Comparison of ENCODE assay signal across 9 mouse cellular contexts in genomic region chr14:48169970-48170369, GRCm38 (mm10). TPM values are rescaled to one million over a fixed set of nuclear protein-coding genes. Genes with fewer than 3 reads are reported as not detected.
DNase-seq lines count a peak whose midpoint lies in the region; ATAC-seq and TF ChIP-seq lines count a peak whose summit lies in the region.
"Had no signal": no experiment of that assay in that cellular context is flagged by ENCODE, and none has a peak within 500 bp of the region (broad histone marks: within the 10 kb centered on the region; RNA-seq: fewer than 3 reads in every experiment).

No protein-coding gene starts in this region.

- no peaks in the 10 kb centered on the region for H3K9me3 ChIP-seq in midbrain, embryonic 11.5 days (ENCODE audit: control insufficient read depth, low read length)
- H3K9me3 ChIP-seq in midbrain, embryonic 15.5 days: no peaks in the 10 kb centered on the region
- no peaks in the 10 kb centered on the region for H3K9me3 ChIP-seq in hindbrain, postnatal 0 days (ENCODE audit: low read length)
- H3K9me3 ChIP-seq in midbrain, embryonic 14.5 days (ENCODE audit: control insufficient read depth, low read length): no peaks in the 10 kb centered on the region

- no peak for DNase-seq in frontal cortex, postnatal 25 days (ENCODE audit: low spot score in 2 of 2)
- DNase-seq in midbrain, embryonic 11.5 days (ENCODE audit: low spot score, missing footprints): peak; percentile 93
- peak; percentile 44 for DNase-seq in cerebellum, adult 8-10 months
- peak; percentile 78 for DNase-seq in hindbrain, postnatal 0 days (ENCODE audit: low spot score)
- peak; percentile 74 for DNase-seq in midbrain, embryonic 14.5 days
- no peak for DNase-seq in spleen, postnatal 4 days (ENCODE audit: low spot score in 2 of 2)

- no peaks in the 10 kb centered on the region; the same call in 1 of the 2 replicates for H3K36me3 ChIP-seq in midbrain, embryonic 11.5 days (ENCODE audit: control insufficient read depth, insufficient read depth, low read length)
- H3K36me3 ChIP-seq in midbrain, embryonic 15.5 days (replicated peaks): no peaks in the 10 kb centered on the region
- H3K36me3 ChIP-seq in hindbrain, postnatal 0 days (ENCODE audit: insufficient read depth, low read length): no peaks in the 10 kb centered on the region
- no peaks in the 10 kb centered on the region for H3K36me3 ChIP-seq in midbrain, embryonic 14.5 days (ENCODE audit: control insufficient read depth, insufficient read depth, low read length)

- no peak overlapping the region for H3K27ac ChIP-seq in midbrain, embryonic 11.5 days (ENCODE audit: low read depth, low read length)
- H3K27ac ChIP-seq in midbrain, embryonic 15.5 days: no peak overlapping the region
- no peak overlapping the region for H3K27ac ChIP-seq in hindbrain, postnatal 0 days
- no peak overlapping the region for H3K27ac ChIP-seq in midbrain, embryonic 14.5 days (replicated peaks; ENCODE audit: low read depth, low read length)

- peaks cover 13% of the 10 kb centered on the region for H3K4me1 ChIP-seq in midbrain, embryonic 11.5 days (ENCODE audit: control insufficient read depth, insufficient read depth, low read length)
- H3K4me1 ChIP-seq in midbrain, embryonic 15.5 days: peaks cover 17% of the 10 kb centered on the region
- H3K4me1 ChIP-seq in hindbrain, postnatal 0 days (ENCODE audit: insufficient read depth, low read length): peaks cover 3% of the 10 kb centered on the region; the same call in 1 of the 2 replicates
- peaks cover 16% of the 10 kb centered on the region for H3K4me1 ChIP-seq in midbrain, embryonic 14.5 days (ENCODE audit: control insufficient read depth, insufficient read depth, low read length)

- H3K9ac ChIP-seq in midbrain, embryonic 11.5 days (ENCODE audit: low read length): no peak overlapping the region
- no peak overlapping the region for H3K9ac ChIP-seq in midbrain, embryonic 15.5 days
- no peak overlapping the region for H3K9ac ChIP-seq in hindbrain, postnatal 0 days (replicated peaks; ENCODE audit: low read length)
- H3K9ac ChIP-seq in midbrain, embryonic 14.5 days (replicated peaks; ENCODE audit: low read length): no peak overlapping the region

- peak; percentile 73; the same call in 1 of the 2 replicates for ATAC-seq in frontal cortex, adult (ENCODE audit: low TSS enrichment)
- peak; percentile 33; the same call in 1 of the 2 replicates for ATAC-seq in midbrain, embryonic 11.5 days (ENCODE audit: low FRiP score)
- no peak for ATAC-seq in midbrain, embryonic 15.5 days (replicated peaks)
- ATAC-seq in hindbrain, postnatal 0 days: 0 out of 2 replicates have a peak, but pooled peaks have one; percentile 57
- no peak for ATAC-seq in midbrain, embryonic 14.5 days (ENCODE audit: low FRiP score, low TSS enrichment)

- H3K27me3 ChIP-seq in midbrain, embryonic 11.5 days (ENCODE audit: control insufficient read depth, insufficient read depth, low read length): no peaks in the 10 kb centered on the region
- no peaks in the 10 kb centered on the region for H3K27me3 ChIP-seq in midbrain, embryonic 15.5 days (replicated peaks)
- H3K27me3 ChIP-seq in hindbrain, postnatal 0 days (ENCODE audit: insufficient read depth, low read length): no peaks in the 10 kb centered on the region
- no peaks in the 10 kb centered on the region for H3K27me3 ChIP-seq in midbrain, embryonic 14.5 days (ENCODE audit: control insufficient read depth, insufficient read depth, low read length)

- 54% methylated on average over 7 of the region's 7 CpGs for WGBS in midbrain, embryonic 11.5 days
- 53% methylated on average over 7 of the region's 7 CpGs for WGBS in midbrain, embryonic 15.5 days
- 48% methylated on average over 7 of the region's 7 CpGs for WGBS in hindbrain, postnatal 0 days
- 44% methylated on average over 7 of the region's 7 CpGs for WGBS in midbrain, embryonic 14.5 days

- H3K4me3 ChIP-seq in midbrain, embryonic 11.5 days (ENCODE audit: low read depth, low read length): no peak overlapping the region
- no peak overlapping the region for H3K4me3 ChIP-seq in midbrain, embryonic 15.5 days
- H3K4me3 ChIP-seq in hindbrain, postnatal 0 days (ENCODE audit: low read length): no peak overlapping the region
- H3K4me3 ChIP-seq in midbrain, embryonic 14.5 days (replicated peaks; ENCODE audit: low read depth, low read length): no peak overlapping the region

- peak; percentile 79 for TF ChIP-seq CTCF in hindbrain, postnatal 0 days (IDR thresholded peaks at IDR 0.05; ENCODE audit: low read depth)

- H3K4me2 ChIP-seq in midbrain, embryonic 11.5 days: no peak overlapping the region
- no peak overlapping the region for H3K4me2 ChIP-seq in midbrain, embryonic 15.5 days
- H3K4me2 ChIP-seq in hindbrain, postnatal 0 days (ENCODE audit: low read depth, low read length): no peak overlapping the region
- no peak overlapping the region for H3K4me2 ChIP-seq in midbrain, embryonic 14.5 days (ENCODE audit: low read length)

RNA-seq across cellular contexts. Expression of gene Peli2, which starts 49.3 kb away (rescaled TPM):
- 15.7 and 16.2 TPM in 2 replicates for polyA plus RNA-seq in midbrain, embryonic 11.5 days (2014; fragmentation: Nextera tagmentation; extraction: Ambion mirVana)
- polyA plus RNA-seq in midbrain, embryonic 15.5 days (2015; fragmentation: Nextera tagmentation; extraction: Ambion mirVana): 6.9 and 8.5 TPM in 2 replicates
- 38.8 and 63.6 TPM in 2 replicates for total RNA-seq in hindbrain, postnatal 0 days (2014; rRNA removed)
- 15.1 and 16.5 TPM in 2 replicates for polyA plus RNA-seq in hindbrain, postnatal 0 days (2015; fragmentation: Nextera tagmentation; extraction: Ambion mirVana)
- polyA plus RNA-seq in midbrain, embryonic 14.5 days (2014; fragmentation: Nextera tagmentation; extraction: Ambion mirVana): 6.6 and 8.6 TPM in 2 replicates
- total RNA-seq: MEL had no signal

Comparison
In these comparisons a context has a peak if more than half of its experiments do, and no peak if none do; other contexts are left out.
1. ATAC-seq: peak in frontal cortex, adult (single experiment), midbrain, embryonic 11.5 days (single experiment) and hindbrain, postnatal 0 days (single experiment); none in midbrain, embryonic 15.5 days (single experiment) and midbrain, embryonic 14.5 days (single experiment).
2. DNase-seq: peak in midbrain, embryonic 11.5 days (single experiment), cerebellum, adult 8-10 months (single experiment), hindbrain, postnatal 0 days (single experiment) and midbrain, embryonic 14.5 days (single experiment); none in frontal cortex, postnatal 25 days (0 of 2) and spleen, postnatal 4 days (0 of 2).